Mouse (Mus musculus): ENCODE measurements around the gene Hnrnpl. TPM values are rescaled to one million over a fixed set of nuclear protein-coding genes. Genes with fewer than 3 reads are reported as not detected.

Gene Hnrnpl
- polyA plus RNA-seq (2017; shearing (Covaris generic)) = 110 TPM

DNA sequence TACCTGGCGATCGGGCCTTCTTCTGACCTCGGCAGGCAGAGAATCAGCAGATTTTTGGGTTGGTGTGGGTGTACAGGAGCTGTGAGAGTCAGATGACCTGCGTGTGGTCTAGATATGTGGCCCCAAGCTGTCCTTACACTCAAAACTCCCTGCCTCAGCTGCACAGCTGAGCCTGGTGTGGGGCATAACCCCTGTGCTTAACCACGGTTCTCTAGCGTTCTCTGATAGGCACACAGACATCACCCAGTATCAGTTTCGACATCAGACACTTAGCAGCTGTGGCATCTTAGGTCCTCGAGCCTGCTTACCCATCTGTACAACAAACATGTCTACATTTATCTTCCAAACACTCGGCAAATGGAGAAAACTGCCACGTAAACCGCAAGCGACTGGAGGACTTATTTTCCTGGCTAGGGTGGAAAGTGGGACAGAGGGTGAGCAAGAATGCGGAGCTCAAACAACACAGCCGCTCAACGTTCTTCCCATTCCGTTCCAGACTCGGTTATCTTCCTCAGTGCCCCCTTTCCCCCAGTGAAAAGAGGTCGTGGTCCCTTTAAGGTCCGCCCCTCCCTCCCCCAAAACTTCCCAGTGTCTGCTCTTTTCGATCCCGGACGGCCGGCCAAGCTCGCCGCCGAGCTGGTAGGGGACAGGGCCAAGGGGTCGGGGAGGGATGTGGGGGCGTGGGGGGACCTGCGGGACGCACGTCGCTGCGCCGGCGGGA lies at the start of gene Hnrnpl:
Gene Hnrnpl (plus strand): TSS at position 321 of the 721 bp plus-strand sequence.

DNA sequence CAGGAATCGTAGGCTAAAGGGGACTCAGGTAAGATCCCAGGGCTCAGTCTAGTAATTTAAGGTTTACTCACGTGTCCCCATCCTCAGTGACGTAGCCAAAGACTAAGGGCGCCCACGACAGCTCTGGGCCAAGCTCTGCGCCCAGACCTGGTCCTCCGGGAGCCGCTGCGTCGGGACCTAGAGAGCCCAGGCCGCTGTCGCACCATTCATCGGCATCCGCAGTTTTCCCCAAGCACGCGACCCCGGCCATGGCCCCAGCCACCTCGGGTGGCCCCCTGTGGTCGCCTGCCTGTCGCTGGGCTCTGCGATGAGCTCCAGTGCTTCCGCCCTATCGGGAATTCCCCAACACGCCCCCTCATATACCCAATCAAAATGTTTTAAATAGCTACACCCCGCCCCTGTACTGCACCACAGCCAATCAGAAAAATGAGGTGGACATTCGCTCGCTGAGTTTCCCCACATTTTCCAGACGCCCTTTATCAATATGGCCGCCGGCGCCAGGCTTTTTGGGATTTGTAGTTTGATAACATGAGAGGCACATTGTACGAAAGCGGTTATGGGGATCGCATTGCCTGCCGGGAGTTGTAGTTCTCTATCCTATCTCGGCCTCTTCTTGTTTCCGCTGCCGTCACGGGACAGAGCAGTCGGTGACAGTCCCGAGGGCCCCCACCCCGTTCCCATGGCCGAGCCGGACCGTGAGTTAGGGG lies 42.0 kb upstream of the Hnrnpl start, which contains the start of gene Sirt2:
Gene Sirt2 (plus strand): TSS at position 563 of the 707 bp plus-strand sequence.

DNA sequence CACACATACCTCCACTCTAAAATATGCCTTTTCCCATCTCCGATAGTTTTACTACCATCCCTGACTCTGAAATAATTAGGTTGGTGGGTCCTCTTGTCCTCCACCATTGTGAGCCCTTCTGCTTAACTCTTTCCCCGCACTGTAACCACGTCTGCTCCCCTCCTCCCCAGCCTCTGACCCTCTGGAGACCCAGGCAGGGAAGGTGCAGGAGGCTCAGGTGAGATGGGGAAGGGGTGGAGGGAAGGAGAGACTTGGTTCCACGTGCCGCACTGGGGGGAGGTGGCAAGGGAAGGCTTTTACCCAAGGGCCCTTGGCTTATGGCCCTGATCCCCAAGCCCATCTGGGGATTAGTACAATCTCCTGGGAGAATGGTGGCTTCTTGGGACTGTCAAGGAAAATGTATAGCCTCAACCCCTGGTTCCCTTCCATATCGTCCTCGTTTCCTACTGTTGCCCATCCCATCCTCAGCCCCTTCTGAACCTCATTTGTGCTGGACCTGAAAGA lies 40.8 kb upstream of the Hnrnpl start, which contains the start of gene Nfkbib:
Gene Nfkbib (minus strand): TSS at position 51 of the 504 bp plus-strand sequence.

DNA sequence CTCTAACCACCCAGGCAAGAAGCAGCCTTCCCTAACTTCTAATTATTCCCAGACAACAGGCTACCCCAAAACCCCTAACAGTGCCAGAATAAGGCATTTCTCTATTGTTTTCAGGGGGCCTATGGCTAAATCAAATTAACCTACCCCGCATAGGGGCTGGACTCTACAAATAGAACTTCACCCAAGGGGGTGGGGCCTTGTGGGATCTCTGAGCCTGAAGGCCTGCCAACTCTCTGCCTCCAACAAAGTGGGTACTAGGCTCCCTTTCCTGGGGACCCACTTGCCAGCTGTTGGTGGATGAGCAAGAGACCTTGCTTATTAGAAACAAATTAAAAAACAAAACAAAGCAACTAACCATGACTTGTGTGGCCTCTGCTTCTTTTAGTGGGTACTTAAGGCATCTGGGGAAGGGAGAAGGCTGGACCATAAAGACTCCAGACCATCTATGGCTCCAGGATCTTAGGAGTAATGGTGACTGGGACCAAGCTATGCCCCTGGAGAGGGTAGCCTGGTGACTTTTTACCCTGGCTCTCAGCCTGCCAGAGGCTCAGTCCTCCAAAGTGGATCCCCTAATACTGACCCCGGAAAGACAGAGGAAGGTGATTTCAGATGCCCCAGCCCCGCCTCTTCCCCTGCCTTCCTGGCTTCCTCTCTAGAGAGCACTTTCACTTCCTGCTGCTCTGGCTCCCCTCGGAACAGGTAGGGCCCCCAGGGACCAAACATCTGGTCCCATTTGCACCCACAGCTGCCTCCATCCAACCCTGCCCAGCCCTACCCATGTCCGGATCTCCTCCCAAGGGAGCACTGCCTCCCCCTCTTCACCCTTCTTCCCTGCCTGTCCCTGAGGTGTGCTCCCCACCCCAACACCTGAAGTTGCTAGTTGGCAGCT lies 19.8 kb upstream of the Hnrnpl start, which contains the start of gene Rinl:
Gene Rinl (plus strand): TSS at position 663 of the 889 bp plus-strand sequence.

DNA sequence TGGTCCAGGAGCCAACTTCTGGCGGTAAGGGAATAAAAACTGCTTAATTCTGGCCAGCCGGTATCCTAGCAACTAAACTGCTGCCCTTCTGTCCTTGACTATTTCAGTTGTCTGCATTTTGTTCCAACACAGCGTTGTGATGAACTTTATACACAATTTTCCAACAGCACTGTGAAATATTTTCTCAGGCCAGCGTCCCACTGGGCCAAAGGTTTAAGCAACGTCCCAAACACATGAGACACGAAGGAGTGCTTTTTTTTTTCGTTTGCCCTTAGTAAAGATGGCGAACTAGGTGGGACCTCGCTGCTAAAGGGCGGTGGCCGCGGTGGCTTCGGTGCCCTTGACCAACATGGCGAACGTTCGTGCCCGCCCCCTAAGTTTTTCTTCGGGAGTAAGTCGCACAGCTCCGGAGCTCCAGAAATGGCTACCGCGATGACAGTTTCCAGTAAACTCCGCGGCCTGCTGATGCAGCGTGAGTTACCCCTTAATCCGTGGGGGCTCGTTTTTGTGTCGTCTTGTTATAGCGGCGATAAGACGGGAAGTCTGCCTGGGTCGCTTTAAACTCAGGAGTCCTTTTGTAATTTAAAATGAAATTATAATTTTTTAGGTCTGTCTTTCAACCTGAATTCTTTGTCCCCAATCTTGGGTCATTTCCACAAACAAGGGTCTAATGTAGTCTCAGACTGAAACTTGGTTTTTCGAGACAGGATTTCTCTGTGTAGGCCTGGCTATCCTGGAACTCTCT lies 16.8 kb downstream of the Hnrnpl start, which contains the start of gene Ech1:
Gene Ech1 (plus strand): TSS at position 277 of the 745 bp plus-strand sequence.

DNA sequence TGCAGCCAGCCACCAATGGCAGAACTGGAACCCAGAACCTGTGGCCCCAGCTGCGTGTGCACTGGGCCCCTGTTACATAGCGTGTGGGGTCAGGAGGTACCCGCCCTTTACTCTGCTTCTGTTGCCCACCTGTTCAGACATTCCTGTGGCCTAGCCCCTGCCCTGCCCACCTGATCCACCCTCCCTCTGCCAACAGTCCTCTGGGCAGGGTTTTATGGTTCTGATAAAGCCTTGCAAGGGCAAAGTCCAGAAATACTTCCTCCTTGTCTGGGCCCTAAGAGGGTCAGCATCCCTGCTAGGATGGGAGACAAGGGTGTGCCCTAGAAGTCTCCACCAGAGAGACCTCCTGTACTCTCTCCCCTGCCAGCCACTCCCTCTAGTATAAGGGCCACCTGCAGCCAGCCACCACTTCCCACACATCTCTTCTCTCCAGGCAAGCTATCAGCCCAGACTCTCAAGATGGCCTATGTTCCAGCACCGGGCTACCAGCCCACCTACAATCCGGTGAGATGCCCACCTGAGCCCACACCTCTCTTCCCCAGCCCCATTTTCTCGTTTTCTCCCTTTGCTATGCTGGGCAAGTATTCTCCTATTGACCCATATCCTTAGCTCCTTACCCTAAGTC lies 25.5 kb downstream of the Hnrnpl start, which contains the start of gene Lgals4:
Gene Lgals4 (plus strand): TSS at position 132 of the 625 bp plus-strand sequence.

DNA sequence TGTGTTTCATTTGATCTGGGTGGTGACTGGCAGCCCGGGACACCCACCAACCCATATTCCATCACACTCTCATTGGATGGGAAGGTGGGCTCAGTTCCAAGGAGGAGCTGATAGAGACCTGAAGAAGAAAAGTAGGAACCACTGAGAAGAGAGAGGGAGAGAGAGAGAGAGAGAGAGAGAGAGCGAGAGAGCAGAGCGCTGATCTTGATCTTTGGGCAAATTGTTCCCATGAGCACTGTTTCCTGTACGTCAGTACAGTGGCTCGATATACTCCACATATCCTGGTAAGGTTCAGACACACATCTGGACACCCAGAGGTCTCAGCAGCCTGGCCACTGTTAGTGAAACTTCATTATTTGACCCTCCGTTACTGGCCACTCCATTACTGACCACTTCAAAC lies 55.2 kb downstream of the Hnrnpl start, which contains the start of gene Lgals7:
Gene Lgals7 (plus strand): TSS at position 314 of the 400 bp plus-strand sequence.

Other genes with a start within 250 kb of the Hnrnpl start
- 4.0 TPM for gene Samd4b, start 210.4 kb upstream of the Hnrnpl start, polyA plus RNA-seq (2017; shearing (Covaris generic))
- gene Pak4, start 210.4 kb upstream of the Hnrnpl start, polyA plus RNA-seq (2017; shearing (Covaris generic)) = 5.4 TPM
- not detected for gene Acp7, start 177.2 kb upstream of the Hnrnpl start, polyA plus RNA-seq (2017; shearing (Covaris generic))
- gene Fbxo27, start 115.7 kb upstream of the Hnrnpl start, polyA plus RNA-seq (2017; shearing (Covaris generic)) = 5.1 TPM
- 5.4 TPM for gene Fbxo17, start 91.7 kb upstream of the Hnrnpl start, polyA plus RNA-seq (2017; shearing (Covaris generic))
- 110 TPM for gene Mrps12, start 66.7 kb upstream of the Hnrnpl start, polyA plus RNA-seq (2017; shearing (Covaris generic))
- 17.8 TPM for gene Sars2, start 66.5 kb upstream of the Hnrnpl start, polyA plus RNA-seq (2017; shearing (Covaris generic))
- gene Ccer2, start 52.4 kb upstream of the Hnrnpl start, polyA plus RNA-seq (2017; shearing (Covaris generic)) = not detected
- 107 TPM for gene Sirt2, start 41.8 kb upstream of the Hnrnpl start, polyA plus RNA-seq (2017; shearing (Covaris generic))
- gene Nfkbib, start 41.0 kb upstream of the Hnrnpl start, polyA plus RNA-seq (2017; shearing (Covaris generic)) = 122 TPM
- gene Rinl, start 19.6 kb upstream of the Hnrnpl start, polyA plus RNA-seq (2017; shearing (Covaris generic)) = 324 TPM
- 208 TPM for gene Ech1, start 16.7 kb downstream of the Hnrnpl start, polyA plus RNA-seq (2017; shearing (Covaris generic))
- gene Lgals4, start 25.3 kb downstream of the Hnrnpl start, polyA plus RNA-seq (2017; shearing (Covaris generic)) = 25.3 TPM
- 1.2 TPM for gene Lgals7, start 55.3 kb downstream of the Hnrnpl start, polyA plus RNA-seq (2017; shearing (Covaris generic))
- 0.12 TPM for gene Capn12, start 72.9 kb downstream of the Hnrnpl start, polyA plus RNA-seq (2017; shearing (Covaris generic))
- 292 TPM for gene Actn4, start 153.8 kb downstream of the Hnrnpl start, polyA plus RNA-seq (2017; shearing (Covaris generic))
- gene Eif3k, start 173.3 kb downstream of the Hnrnpl start, polyA plus RNA-seq (2017; shearing (Covaris generic)) = 397 TPM
- 142 TPM for gene Map4k1, start 173.5 kb downstream of the Hnrnpl start, polyA plus RNA-seq (2017; shearing (Covaris generic))

Measured in activated CD4-positive, CD25-positive, alpha-beta regulatory T cell, adult 9 weeks (primary cell).